In the genomic region with DNA sequence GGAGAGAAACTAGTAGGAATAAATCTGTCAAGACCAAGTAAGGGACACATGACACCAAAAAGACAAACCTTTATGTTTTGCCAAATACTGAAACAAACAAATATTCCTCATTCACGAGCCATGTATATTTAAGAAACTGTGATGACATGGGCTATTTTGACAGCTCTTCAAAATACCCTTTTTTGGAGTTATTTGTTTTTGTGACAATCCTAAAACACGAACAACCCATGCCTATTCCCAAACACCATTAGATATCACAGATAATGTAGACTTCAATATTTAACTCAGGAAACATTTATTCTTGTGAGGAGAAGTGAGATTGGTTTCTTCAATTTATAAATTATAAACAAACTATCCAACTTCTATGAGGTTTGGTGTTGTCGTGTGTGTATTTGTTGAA, we compare ENCODE assay signal across 36 mouse cellular contexts. TPM values are rescaled to one million over a fixed set of nuclear protein-coding genes. Genes with fewer than 3 reads are reported as not detected.
"Had no signal": no experiment of that assay in that cellular context is flagged by ENCODE, and none has a peak within 500 bp of the region (broad histone marks: within the 10 kb centered on the region; RNA-seq: fewer than 3 reads in every experiment).

No protein-coding gene starts in this region.

- H3K36me3 ChIP-seq: heart, embryonic 10.5 days; heart, embryonic 12.5 days; heart, embryonic 13.5 days; heart, embryonic 15.5 days; hindbrain, embryonic 10.5 days; hindbrain, embryonic 12.5 days; hindbrain, embryonic 13.5 days; hindbrain, embryonic 15.5 days; intestine, embryonic 15.5 days; kidney, embryonic 15.5 days had no signal

- H3K27ac ChIP-seq: heart, adult 2 months; heart, embryonic 10.5 days; heart, embryonic 13.5 days; heart, embryonic 15.5 days; hindbrain, embryonic 10.5 days; hindbrain, embryonic 12.5 days; hindbrain, embryonic 13.5 days; hindbrain, embryonic 14.5 days; hindbrain, embryonic 15.5 days; hindbrain, postnatal 0 days; intestine, embryonic 15.5 days; kidney, embryonic 15.5 days; kidney, postnatal 0 days; layer of hippocampus, adult 2 months had no signal

- ATAC-seq: hindbrain, embryonic 16.5 days; hindbrain, postnatal 0 days; inflammation-experienced regulatory T-cells, adult 6 months; intestine, embryonic 15.5 days; intestine, embryonic 16.5 days; intestine, postnatal 0 days had no signal

- H3K4me2 ChIP-seq: heart, embryonic 11.5 days; heart, embryonic 12.5 days; heart, embryonic 13.5 days; heart, embryonic 15.5 days; hindbrain, embryonic 12.5 days; hindbrain, embryonic 13.5 days; hindbrain, embryonic 14.5 days; hindbrain, embryonic 15.5 days; intestine, embryonic 15.5 days; kidney, embryonic 15.5 days had no signal

- H3K27me3 ChIP-seq: heart, embryonic 12.5 days; heart, embryonic 13.5 days; heart, embryonic 15.5 days; hindbrain, embryonic 12.5 days; hindbrain, embryonic 13.5 days; hindbrain, embryonic 15.5 days; intestine, embryonic 15.5 days; kidney, embryonic 15.5 days had no signal

- H3K9ac ChIP-seq: heart, embryonic 12.5 days; heart, embryonic 13.5 days; heart, embryonic 15.5 days; hindbrain, embryonic 12.5 days; hindbrain, embryonic 13.5 days; hindbrain, embryonic 14.5 days; hindbrain, embryonic 15.5 days; intestine, embryonic 15.5 days; kidney, embryonic 15.5 days had no signal

- H3K4me1 ChIP-seq: heart, embryonic 10.5 days; heart, embryonic 12.5 days; heart, embryonic 13.5 days; heart, embryonic 15.5 days; hindbrain, embryonic 10.5 days; hindbrain, embryonic 12.5 days; hindbrain, embryonic 13.5 days; hindbrain, embryonic 15.5 days; intestine, embryonic 15.5 days; kidney, embryonic 15.5 days had no signal

- H3K4me3 ChIP-seq: heart, adult 2 months; heart, embryonic 10.5 days; heart, embryonic 12.5 days; heart, embryonic 13.5 days; heart, embryonic 15.5 days; hindbrain, embryonic 10.5 days; hindbrain, embryonic 12.5 days; hindbrain, embryonic 13.5 days; hindbrain, embryonic 15.5 days; intestine, embryonic 15.5 days; kidney, embryonic 15.5 days; layer of hippocampus, adult 2 months had no signal

- DNase-seq: heart, adult 18-20 months; heart, adult 2 months; heart, postnatal 10 days; heart, postnatal 14 days; heart, postnatal 36 days; heart, postnatal 4 days; kidney, adult 11 months; kidney, adult 18-20 months; kidney, adult 2 months; kidney, adult 8-10 months; kidney, adult 9 months; kidney, postnatal 10 days; kidney, postnatal 14 days; kidney, postnatal 25 days; kidney, postnatal 36 days; kidney, postnatal 4 days; layer of hippocampus, adult 9-11 months had no signal

- H3K9me3 ChIP-seq: heart, embryonic 10.5 days; heart, embryonic 12.5 days; heart, embryonic 13.5 days; heart, embryonic 15.5 days; hindbrain, embryonic 10.5 days; hindbrain, embryonic 12.5 days; hindbrain, embryonic 13.5 days; hindbrain, embryonic 15.5 days; intestine, embryonic 15.5 days; kidney, embryonic 15.5 days had no signal

RNA-seq across cellular contexts. Expression of a gene that starts 32.4 kb away (rescaled TPM):
- polyA plus RNA-seq: inflammation-experienced regulatory T-cells, adult 6 months had no signal
